Mouse (Mus musculus): ENCODE data around the gene Fam178b. TPM values are rescaled to one million over a fixed set of nuclear protein-coding genes. Genes with fewer than 3 reads are reported as not detected.
A peak's percentile ranks its signal among the peaks of the same experiment; 100 is the strongest.

Fam178b gene
- polyA plus RNA-seq, 1 experiment from 2014 or later: 3.1 TPM

DNA sequence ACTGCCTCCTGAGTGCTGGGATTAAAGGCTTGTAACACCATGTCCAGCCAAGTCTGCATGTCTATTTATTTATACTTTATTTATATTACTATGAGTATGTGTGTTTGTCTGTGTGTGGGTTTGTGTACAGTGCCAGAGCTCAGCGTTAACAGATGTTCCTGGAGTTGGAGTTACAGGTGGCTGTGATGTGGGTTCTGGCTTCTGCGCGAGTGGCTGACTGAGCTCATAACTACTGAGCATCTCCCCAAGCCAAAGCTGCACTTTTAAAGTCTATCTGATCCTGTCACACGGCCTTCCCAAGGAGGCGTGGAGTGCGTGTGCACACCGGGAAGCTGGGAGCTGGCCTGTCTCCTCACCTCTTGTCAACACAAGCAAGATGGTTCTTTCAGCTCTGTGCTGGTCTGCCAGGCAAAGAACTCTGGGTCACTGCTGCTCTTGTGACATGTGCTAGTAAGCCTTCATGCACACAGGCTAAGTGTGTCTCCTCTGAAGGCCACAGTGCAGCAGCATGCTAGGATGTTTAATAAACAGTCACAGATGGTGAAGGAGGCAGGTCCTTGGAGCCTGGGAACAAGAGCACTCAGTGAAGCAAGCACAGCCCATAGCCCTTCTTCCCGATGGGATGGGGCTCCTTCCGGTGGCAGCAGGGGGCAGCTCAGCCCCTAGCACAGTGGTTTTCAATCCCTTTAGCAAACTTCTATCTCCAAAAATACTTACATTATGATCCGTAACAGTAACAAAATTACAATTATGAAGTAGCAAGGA, 87.6 kb downstream of the Fam178b start:
- Histone ChIP-seq H3K4me2 (ENCODE audit: low read length) (no peak overlapping the region), H3K4me3 (ENCODE audit: control insufficient read depth in 1 of 2, insufficient read depth in 1 of 2, low read depth in 1 of 2, low read length in 2 of 2) (no peak overlapping the region), H3K4me1 (ENCODE audit: control insufficient read depth in 2 of 2, insufficient read depth in 2 of 2, low read length in 2 of 2) (peaks cover 17 to 18% of the 10 kb centered on the region in 2 experiments; a peak in 3 of 4 replicates), H3K9me3 (ENCODE audit: control insufficient read depth, low read length) (no peaks in the 10 kb centered on the region), H3K36me3 (ENCODE audit: control insufficient read depth, insufficient read depth, low read length) (no peaks in the 10 kb centered on the region), H3K9ac (ENCODE audit: low read length) (no peak overlapping the region), H3K27ac (replicated peaks in 1 of 2; ENCODE audit: control insufficient read depth in 1 of 2, insufficient read depth in 1 of 2, low read depth in 2 of 2, low read length in 2 of 2) (peak overlapping the region; percentile 8 to 76; a peak in 3 of 4 replicates), H3K27me3 (ENCODE audit: control insufficient read depth, insufficient read depth, low read length) (no peaks in the 10 kb centered on the region)
- ATAC-seq (ENCODE audit: insufficient number of reproducible peaks, insufficient read depth, low FRiP score, low read depth): no peak
- WGBS: 43% methylated on average over 10 of the region's 10 CpGs

DNA sequence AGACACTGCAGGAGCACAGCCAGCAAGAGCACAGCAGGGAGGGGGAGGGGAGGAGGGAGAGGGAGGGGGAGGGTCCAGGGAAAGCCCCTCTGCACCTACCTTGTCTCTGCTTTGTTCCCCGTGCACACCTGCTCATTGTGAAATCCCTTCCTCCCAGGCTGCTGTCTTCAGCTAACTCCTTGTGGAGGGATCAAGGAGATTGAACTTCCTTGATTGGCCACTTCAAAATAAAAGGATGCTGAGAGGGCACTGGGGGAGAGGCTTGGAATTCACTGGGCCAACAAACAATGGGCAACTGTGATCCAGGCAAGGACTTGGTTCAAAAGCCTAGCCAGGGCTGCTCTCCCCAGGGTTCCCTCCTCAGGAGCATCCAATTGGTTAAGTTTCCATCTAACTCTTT, 89.9 kb downstream of the Fam178b start:
- no peak overlapping the region for H3K4me2 ChIP-seq (ENCODE audit: low read length)
- no peak overlapping the region for H3K4me3 ChIP-seq (ENCODE audit: control insufficient read depth in 1 of 2, insufficient read depth in 1 of 2, low read depth in 1 of 2, low read length in 2 of 2)
- 30% methylated on average over 1 of the region's 1 CpGs for whole genome bisulfite sequencing
- H3K4me1 ChIP-seq (ENCODE audit: control insufficient read depth in 2 of 2, insufficient read depth in 2 of 2, low read length in 2 of 2): peaks cover 35 to 36% of the 10 kb centered on the region in 2 experiments
- H3K9me3 ChIP-seq (ENCODE audit: control insufficient read depth, low read length): no peaks in the 10 kb centered on the region
- H3K36me3 ChIP-seq (ENCODE audit: control insufficient read depth, insufficient read depth, low read length): no peaks in the 10 kb centered on the region
- no peaks in the 10 kb centered on the region for H3K27me3 ChIP-seq (ENCODE audit: control insufficient read depth, insufficient read depth, low read length)
- ATAC-seq (ENCODE audit: insufficient number of reproducible peaks, insufficient read depth, low FRiP score, low read depth): no peak
- H3K9ac ChIP-seq (ENCODE audit: low read length): no peak overlapping the region
- H3K27ac ChIP-seq (replicated peaks in 1 of 2; ENCODE audit: control insufficient read depth in 1 of 2, insufficient read depth in 1 of 2, low read depth in 2 of 2, low read length in 2 of 2): no peak overlapping the region

DNA sequence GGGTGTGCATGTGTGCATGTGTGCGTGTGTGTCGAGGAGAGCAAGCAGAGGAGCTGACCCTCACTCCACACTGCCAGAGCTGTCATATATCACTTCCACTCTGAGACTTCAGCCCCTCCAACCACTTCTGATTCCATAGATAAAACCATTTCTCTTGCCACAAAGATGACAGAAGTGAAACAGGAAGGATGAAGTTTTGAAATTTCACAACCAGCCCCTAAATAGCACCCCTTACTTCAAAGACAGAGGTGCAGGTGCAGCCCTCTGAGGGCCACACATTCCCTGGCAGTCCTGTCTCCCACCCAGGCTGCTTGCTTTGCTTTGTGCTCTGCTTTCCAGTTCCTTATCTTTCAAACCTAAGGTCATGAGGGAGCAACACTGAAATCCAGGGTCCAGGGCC, 91.6 kb downstream of the Fam178b start:
- H3K4me1 ChIP-seq (ENCODE audit: control insufficient read depth in 2 of 2, insufficient read depth in 2 of 2, low read length in 2 of 2): peaks cover 35 to 38% of the 10 kb centered on the region in 2 experiments
- ATAC-seq (ENCODE audit: insufficient number of reproducible peaks, insufficient read depth, low FRiP score, low read depth): no peak
- no peak overlapping the region for H3K27ac ChIP-seq (replicated peaks in 1 of 2; ENCODE audit: control insufficient read depth in 1 of 2, insufficient read depth in 1 of 2, low read depth in 2 of 2, low read length in 2 of 2)
- H3K4me3 ChIP-seq (ENCODE audit: control insufficient read depth in 1 of 2, insufficient read depth in 1 of 2, low read depth in 1 of 2, low read length in 2 of 2): no peak overlapping the region
- no peak overlapping the region for H3K4me2 ChIP-seq (ENCODE audit: low read length)
- 49% methylated on average over 2 of the region's 2 CpGs for WGBS
- H3K27me3 ChIP-seq (ENCODE audit: control insufficient read depth, insufficient read depth, low read length): no peaks in the 10 kb centered on the region
- no peak overlapping the region for H3K9ac ChIP-seq (ENCODE audit: low read length)
- no peaks in the 10 kb centered on the region for H3K36me3 ChIP-seq (ENCODE audit: control insufficient read depth, insufficient read depth, low read length)
- no peaks in the 10 kb centered on the region for H3K9me3 ChIP-seq (ENCODE audit: control insufficient read depth, low read length)

DNA sequence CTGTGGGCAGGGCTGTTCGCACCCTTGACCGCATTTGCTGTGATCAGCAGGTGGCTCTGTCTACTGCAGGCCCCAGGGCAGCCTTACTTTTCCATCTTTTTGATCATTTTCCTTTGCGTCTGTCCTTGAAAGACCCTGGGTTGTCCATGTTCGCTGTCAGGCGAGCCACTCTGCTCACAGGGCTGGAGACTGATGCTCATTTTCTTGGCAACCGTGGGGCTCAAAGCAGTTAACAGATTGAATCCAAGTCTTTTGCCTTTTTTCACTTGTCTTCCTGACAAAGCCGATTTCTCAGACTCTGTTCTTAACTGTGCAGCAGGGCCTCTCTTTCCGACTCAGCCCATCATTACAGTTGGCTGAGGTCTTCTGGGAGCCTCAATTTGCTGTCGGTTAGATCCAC, 92.3 kb downstream of the Fam178b start:
- no peak overlapping the region for H3K4me2 ChIP-seq (ENCODE audit: low read length)
- ATAC-seq (ENCODE audit: insufficient number of reproducible peaks, insufficient read depth, low FRiP score, low read depth): no peak
- no peak overlapping the region for H3K27ac ChIP-seq (replicated peaks in 1 of 2; ENCODE audit: control insufficient read depth in 1 of 2, insufficient read depth in 1 of 2, low read depth in 2 of 2, low read length in 2 of 2)
- 79% methylated on average over 9 of the region's 9 CpGs for WGBS
- H3K36me3 ChIP-seq (ENCODE audit: control insufficient read depth, insufficient read depth, low read length): no peaks in the 10 kb centered on the region
- H3K9ac ChIP-seq (ENCODE audit: low read length): no peak overlapping the region
- H3K4me1 ChIP-seq (ENCODE audit: control insufficient read depth in 2 of 2, insufficient read depth in 2 of 2, low read length in 2 of 2): peaks cover 32 to 33% of the 10 kb centered on the region in 2 experiments
- H3K4me3 ChIP-seq (ENCODE audit: control insufficient read depth in 1 of 2, insufficient read depth in 1 of 2, low read depth in 1 of 2, low read length in 2 of 2): no peak overlapping the region
- no peaks in the 10 kb centered on the region for H3K27me3 ChIP-seq (ENCODE audit: control insufficient read depth, insufficient read depth, low read length)
- H3K9me3 ChIP-seq (ENCODE audit: control insufficient read depth, low read length): no peaks in the 10 kb centered on the region

DNA sequence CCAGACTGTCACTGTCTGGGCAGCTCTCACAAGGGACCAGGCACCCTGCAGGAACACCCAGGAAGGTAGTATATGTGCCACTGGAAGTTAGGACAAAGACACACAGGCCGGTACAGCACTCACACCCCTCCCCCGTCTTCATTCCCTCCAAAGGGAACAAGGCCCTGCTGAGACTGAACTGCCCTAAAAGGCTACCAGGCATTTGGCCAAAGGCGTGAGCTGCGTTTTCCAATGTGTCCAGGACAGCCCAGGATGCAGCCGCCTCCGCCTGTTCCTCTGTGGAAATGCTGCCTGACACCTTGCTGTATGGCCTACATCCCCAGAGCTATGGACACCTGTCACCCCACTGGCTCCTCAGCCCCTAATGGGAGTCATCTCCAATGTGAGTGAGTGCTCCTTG, 93.5 kb downstream of the Fam178b start:
- H3K27me3 ChIP-seq (ENCODE audit: control insufficient read depth, insufficient read depth, low read length): no peaks in the 10 kb centered on the region
- 37% methylated on average over 6 of the region's 6 CpGs for WGBS
- 0 out of 2 replicates have a peak overlapping the region, but pooled peaks have one; percentile 55 for H3K9ac ChIP-seq (ENCODE audit: low read length)
- ATAC-seq (ENCODE audit: insufficient number of reproducible peaks, insufficient read depth, low FRiP score, low read depth): peak; percentile 41; the same call in 1 of the 2 replicates
- no peaks in the 10 kb centered on the region for H3K9me3 ChIP-seq (ENCODE audit: control insufficient read depth, low read length)
- H3K36me3 ChIP-seq (ENCODE audit: control insufficient read depth, insufficient read depth, low read length): no peaks in the 10 kb centered on the region
- H3K4me2 ChIP-seq (ENCODE audit: low read length): no peak overlapping the region
- H3K27ac ChIP-seq (replicated peaks in 1 of 2; ENCODE audit: control insufficient read depth in 1 of 2, insufficient read depth in 1 of 2, low read depth in 2 of 2, low read length in 2 of 2): peak overlapping the region; percentile 38 to 50; a peak in 3 of 4 replicates
- peaks cover 29% of the 10 kb centered on the region in 2 experiments for H3K4me1 ChIP-seq (ENCODE audit: control insufficient read depth in 2 of 2, insufficient read depth in 2 of 2, low read length in 2 of 2)
- no peak overlapping the region for H3K4me3 ChIP-seq (ENCODE audit: control insufficient read depth in 1 of 2, insufficient read depth in 1 of 2, low read depth in 1 of 2, low read length in 2 of 2)

DNA sequence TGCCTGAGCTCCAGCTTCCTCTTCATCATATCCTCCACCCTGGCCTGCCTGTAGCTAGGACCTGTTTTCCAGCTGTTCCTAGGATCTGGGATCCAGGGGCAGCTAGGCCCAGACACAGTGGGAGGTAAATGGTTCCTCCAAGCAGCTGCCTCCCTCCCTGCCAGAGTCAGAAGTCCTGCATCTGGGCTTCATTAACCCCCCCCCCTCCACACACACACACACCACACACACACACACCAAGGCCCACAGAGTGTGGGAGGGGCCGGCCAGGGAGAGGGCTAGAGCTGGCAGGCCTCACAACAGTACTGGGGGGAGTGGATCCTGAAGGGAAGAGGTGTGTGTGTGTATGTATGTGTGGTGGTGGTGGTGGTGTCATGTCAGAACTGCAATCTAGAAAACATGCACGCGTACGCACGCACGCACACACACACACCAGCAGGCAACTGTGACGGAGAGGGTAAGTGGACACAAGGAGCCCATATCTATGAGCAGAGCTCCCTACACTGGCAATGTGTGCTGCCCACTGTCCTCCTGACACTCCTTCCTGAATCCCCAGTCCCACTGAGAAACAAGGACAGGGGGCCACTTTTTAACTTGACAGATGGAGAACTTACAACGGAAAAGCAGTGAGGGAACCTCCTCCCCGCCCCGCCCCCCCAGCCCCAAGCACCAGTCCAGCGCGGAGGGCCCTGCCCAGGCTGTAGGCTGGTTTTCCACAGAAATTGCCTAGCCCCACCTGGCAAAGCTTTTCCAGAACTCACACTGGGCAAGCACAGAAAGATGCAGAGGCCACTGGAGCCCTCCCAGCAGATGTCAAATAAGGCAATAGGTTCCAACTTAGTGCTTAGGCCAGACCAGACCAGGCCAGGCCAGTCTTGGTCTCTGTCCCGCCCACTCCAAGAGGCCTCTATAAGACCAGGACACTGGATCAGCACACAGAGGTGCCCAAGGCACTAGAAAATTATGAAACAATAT, 94.2 kb downstream of the Fam178b start:
- H3K9ac ChIP-seq (ENCODE audit: low read length): peak overlapping the region; percentile 55; the same call in 1 of the 2 replicates
- 66% methylated on average over 13 of the region's 13 CpGs for WGBS
- H3K36me3 ChIP-seq (ENCODE audit: control insufficient read depth, insufficient read depth, low read length): no peaks in the 10 kb centered on the region
- 0 out of 2 replicates have a peak overlapping the region, but pooled peaks have one; percentile 11 for H3K4me2 ChIP-seq (ENCODE audit: low read length)
- peaks cover 36% of the 10 kb centered on the region in 2 experiments for H3K4me1 ChIP-seq (ENCODE audit: control insufficient read depth in 2 of 2, insufficient read depth in 2 of 2, low read length in 2 of 2)
- H3K27me3 ChIP-seq (ENCODE audit: control insufficient read depth, insufficient read depth, low read length): no peaks in the 10 kb centered on the region
- H3K27ac ChIP-seq (replicated peaks in 1 of 2; ENCODE audit: control insufficient read depth in 1 of 2, insufficient read depth in 1 of 2, low read depth in 2 of 2, low read length in 2 of 2): peak overlapping the region; percentile 38 to 50
- no peaks in the 10 kb centered on the region for H3K9me3 ChIP-seq (ENCODE audit: control insufficient read depth, low read length)
- no peak overlapping the region for H3K4me3 ChIP-seq (ENCODE audit: control insufficient read depth in 1 of 2, insufficient read depth in 1 of 2, low read depth in 1 of 2, low read length in 2 of 2)
- peak; percentile 44; the same call in 1 of the 2 replicates for ATAC-seq (ENCODE audit: insufficient number of reproducible peaks, insufficient read depth, low FRiP score, low read depth)

DNA sequence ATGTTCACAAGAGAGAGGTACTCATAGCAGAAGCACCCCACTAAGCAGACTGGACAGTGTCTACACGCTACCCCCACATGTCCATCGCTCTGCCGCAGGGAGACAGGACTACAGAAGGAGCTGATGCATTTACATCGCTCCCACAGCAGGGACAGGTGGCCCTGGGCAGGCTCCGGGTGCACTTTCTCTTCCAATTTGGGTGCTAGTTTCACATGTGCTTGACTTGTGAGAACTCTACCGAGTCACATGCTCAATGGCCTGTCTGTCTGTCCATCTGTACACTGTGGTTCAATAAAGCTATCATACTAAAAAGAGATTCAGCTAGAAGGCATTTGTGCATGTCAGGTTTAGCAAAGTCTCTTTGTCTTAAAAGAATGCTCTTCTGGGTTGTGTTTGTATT, 95.1 kb downstream of the Fam178b start:
- no peak overlapping the region for H3K27ac ChIP-seq (replicated peaks in 1 of 2; ENCODE audit: control insufficient read depth in 1 of 2, insufficient read depth in 1 of 2, low read depth in 2 of 2, low read length in 2 of 2)
- WGBS: 90% methylated on average over 6 of the region's 6 CpGs

More for the DNA sequence above, 95.1 kb downstream of the Fam178b start:
- no peaks in the 10 kb centered on the region for H3K27me3 ChIP-seq (ENCODE audit: control insufficient read depth, insufficient read depth, low read length)
- H3K9ac ChIP-seq (ENCODE audit: low read length): no peak overlapping the region
- no peak overlapping the region for H3K4me2 ChIP-seq (ENCODE audit: low read length)
- peaks cover 41% of the 10 kb centered on the region in 2 experiments for H3K4me1 ChIP-seq (ENCODE audit: control insufficient read depth in 2 of 2, insufficient read depth in 2 of 2, low read length in 2 of 2)
- no peak overlapping the region for H3K4me3 ChIP-seq (ENCODE audit: control insufficient read depth in 1 of 2, insufficient read depth in 1 of 2, low read depth in 1 of 2, low read length in 2 of 2)
- H3K36me3 ChIP-seq (ENCODE audit: control insufficient read depth, insufficient read depth, low read length): no peaks in the 10 kb centered on the region
- no peaks in the 10 kb centered on the region for H3K9me3 ChIP-seq (ENCODE audit: control insufficient read depth, low read length)
- ATAC-seq (ENCODE audit: insufficient number of reproducible peaks, insufficient read depth, low FRiP score, low read depth): no peak
